Mouse (Mus musculus) liver, adult 2 months (tissue): ENCODE results near the gene Tnfsfm13.

ENCODE experiments used
- CTCF ChIP-seq: fragments of 200-500 bp; IDR thresholded peaks from 2 replicates; pipeline ENCODE4 v1.5.1; 2011; ENCODE audit warnings: low read depth, low read length, control low read depth
- POLR2A ChIP-seq: fragments of 200-500 bp; IDR thresholded peaks from 2 replicates; pipeline ENCODE4 v1.6.1; 2011; ENCODE audit warnings: low read length, control low read depth; ENCODE audit not compliant: insufficient read depth; ENCODE audit errors: extremely low read depth

DNA sequence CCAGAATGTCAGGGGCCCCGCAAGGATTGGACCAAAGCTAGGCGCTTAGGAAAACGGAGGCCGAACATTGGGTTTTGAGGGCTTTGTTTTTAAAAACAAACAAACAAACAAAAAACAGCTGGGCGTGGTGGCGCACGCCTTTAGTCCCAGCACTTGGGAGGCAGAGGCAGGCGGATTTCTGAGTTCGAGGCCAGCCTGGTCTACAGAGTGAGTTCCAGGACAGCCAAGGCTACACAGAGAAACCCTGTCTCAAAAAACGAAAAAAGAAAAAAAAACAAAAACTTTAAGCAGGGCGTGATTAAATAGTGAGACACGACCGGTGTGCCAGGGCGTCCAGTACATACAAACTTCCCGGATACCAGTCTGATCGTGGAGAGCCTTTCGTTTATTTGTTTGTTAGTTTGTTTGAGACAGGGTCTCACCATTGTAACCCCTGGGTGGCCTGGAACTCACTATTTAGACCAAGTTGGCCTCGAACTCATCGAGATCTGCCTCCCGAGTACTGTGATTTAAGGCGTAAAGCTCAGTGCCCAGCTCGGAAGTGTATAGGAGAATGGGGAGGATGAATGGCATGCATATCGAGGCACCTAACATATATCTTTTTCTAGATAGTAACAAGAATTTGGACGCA, 13.6 kb downstream of the Tnfsfm13 start:
- TF ChIP-seq POLR2A (no peak), CTCF (no peak)
